Mouse (Mus musculus): ENCODE results near the gene Praf2.

Praf2 gene

DNA sequence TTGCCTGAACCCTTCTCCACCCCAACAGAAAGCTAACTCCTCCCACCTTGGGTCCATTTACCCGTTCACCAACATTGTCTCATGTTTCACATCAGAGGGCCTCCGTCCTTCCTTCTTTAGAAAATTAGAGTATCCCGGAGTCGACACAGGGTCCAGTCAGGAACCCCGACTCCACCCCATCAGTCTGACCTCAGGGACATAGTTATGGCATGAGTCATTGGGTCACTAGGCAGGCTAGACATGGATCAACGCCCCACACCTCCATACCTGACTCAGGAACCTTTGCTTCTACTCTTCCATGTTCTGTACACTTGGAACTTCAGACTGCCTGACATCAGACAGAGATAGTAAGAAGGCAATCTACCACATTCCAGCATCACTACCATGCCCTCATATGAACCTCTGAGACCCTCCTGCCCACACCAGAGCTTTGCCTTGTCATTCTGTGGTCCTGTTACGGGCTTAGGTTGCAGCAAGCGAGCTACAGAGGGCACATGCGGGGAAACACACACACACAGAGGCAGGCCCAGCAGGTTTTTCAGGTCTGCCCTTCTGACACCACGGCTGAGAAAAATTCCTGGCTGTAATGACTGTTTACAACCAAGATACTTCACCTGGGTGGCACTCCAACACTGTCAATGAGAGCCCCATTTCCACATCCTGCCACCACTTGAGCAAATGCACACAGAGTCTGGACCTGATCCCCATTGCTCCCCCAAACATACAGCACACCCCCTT is 12.0 kb downstream of the Praf2 start:
- no peak for DNase-seq

DNA sequence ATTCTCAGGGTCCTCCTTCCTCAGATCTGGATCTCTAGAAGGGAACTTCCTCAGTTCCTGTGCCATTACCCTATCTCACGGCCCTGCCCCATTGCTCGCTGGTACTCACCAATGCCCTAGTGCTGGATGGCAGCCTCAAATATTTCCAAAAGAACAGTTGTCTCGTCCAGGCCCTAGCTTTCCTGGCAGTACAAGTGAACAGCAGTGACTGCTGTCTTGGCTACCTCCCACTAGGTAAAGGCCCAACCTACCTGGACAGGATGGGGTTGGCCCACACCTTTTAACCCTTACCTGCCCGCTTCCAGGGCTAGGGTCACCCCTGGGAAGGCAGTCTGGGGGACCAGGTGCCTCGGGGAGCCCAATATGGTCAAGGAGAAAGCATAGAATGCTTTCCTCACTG is 12.9 kb downstream of the Praf2 start:
- no peak for DNase-seq

DNA sequence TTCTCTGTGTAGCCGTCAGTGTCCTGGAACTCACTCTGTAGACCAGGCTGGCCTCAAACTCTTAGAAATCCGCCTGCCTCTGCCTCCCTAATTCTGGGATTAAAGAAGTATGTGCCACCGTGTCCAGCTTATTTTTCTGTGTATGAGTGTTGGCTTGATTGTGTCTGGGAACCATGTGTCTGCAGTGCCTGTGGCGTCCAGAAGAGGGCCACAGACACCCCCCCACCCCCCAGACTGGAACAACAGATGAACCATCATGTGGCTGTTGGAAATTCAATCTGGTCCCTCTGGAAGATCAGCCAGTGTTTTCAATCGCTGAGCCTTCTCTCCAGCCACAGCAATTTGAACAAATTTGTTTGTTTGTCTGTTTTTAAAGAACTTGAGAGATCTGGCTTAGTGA is 15.2 kb downstream of the Praf2 start:
- DNase-seq: no peak

DNA sequence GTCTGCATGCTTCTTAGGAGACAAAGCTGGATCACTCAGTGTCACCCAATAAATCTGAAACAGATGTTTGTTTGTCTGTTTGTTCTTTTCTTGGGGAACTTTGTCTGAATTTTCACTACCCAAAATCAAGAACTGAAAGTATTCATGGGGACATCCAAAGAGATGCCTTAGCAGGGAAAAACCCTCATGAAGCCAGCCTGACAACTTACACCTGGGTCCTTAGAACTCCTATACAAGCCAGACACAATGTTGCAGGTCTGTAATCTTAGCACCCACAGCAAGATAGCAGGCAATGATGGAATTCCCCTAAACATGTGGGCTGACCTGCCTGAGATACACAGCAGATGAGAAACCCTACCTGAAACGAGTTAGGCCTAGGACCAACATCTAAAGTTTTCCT is 16.7 kb downstream of the Praf2 start:
- no peak for DNase-seq

DNA sequence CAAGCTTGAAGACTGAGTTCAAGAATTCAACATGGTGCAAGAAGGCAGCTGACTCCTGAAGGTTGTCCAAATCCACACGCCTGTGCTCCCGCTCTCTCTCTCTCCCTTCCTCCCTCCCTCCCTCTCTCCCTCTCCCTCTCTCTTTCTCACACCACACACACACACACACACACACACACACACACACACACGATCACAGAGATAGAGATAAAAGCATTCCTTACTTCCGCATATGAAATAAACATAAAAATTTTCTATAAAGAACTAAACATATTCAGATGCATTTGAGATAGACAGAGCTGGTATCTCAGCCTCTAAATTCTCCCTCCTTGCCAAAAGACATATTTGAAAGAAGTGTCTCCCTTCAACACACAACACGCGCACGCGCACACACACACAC is 17.2 kb downstream of the Praf2 start:
- no peak for DNase-seq

DNA sequence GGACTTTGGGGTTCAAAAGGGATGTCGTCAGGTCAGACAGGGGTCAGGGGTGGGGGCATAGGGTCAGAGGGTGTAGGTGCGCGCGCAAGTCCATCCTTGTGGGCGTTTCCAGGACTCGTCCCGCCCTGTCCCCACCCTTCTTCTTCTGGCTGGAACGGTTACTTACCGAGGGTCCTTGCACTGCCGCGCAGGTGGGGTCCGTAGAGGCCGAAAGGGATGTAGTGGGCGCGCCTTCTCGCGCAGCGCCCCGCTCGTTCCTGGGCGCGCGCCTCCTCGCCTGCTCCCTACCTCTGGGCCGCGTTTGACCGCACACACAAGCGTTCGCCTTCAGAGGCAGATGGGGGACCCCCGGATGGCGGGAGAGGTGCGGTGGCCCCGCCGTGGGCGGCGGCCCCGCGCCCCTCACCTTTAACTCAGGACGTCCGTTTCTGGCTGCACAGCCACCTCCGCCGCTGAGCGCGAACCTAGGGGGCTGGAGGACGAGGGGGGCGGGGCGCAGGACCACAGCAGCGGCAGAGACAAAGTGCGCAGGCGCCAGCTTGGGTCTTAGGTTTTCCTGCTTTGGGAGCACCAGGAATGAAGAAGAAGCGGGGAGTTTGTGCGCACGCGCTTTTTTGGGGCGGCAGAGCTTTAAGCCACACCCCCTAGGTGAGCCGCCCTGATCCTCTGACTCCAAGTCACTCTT is 22.3 kb downstream of the Praf2 start, which contains the start of gene Ccdc120:
Gene Ccdc120, minus strand, starts transcription at position 474 of the 685 bp plus-strand sequence.
- peak; percentile 31 for DNase-seq

DNA sequence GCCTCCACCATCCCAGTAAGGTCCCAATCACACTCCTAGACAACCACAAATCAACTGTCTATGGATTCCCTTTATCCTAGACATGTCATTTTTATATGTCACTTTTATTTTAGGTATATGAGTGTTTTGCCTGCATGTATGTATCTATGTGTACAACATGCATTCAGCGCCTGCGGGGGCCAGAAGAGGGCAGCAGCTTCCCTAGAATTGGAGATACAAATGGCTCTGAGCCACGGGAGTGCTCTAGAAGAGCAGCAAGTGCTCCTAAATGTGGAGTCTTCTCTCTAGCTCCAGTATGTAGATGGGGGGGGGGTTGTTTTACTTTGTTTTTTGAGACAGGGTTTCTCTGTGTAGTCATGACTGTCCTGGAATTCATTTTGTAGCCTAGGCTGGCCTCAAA is 25.4 kb downstream of the Praf2 start:
- DNase-seq: peak; percentile 41

DNA sequence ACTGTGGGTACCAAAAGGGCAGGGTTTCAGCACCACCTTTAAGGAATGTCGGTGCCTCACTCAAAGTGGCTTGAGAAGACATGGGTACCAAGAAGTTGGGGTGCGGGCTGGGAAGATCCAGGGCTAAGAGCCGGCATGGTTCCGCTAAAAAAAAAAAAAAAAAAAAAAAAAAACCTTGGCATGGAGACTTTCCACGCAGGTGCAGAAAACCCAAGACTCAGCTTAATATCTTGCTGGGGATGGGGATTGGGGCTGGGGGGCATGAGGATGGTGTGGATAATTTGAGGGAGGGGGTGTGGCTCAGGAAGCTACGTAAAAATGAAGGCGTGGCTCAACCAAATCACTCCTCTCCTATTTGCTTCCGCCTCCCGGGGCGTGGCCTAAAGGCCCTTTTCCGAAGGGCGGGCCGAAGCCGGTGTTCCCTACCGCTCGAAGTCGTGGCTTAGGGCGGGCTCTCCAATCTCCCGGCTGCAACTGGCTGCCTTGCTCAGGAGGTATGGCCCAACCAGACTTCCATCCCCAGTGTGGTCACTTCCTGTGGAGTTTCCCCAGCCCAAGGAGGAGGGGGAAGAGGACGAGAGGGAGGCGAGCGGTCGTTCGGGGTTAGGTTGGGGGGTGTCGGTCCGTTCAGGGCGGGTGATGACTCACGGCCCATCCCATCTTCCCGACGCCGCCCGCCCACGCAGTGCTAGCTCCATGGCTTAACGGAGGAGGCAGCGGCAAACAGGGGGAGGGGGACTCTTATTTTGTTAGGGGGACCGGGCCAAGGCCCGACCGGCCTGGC is 34.1 kb downstream of the Praf2 start, which contains the start of gene Tfe3:
Gene Tfe3, plus strand, starts transcription at position 424 of the 784 bp plus-strand sequence.
- peak; percentile 79 for DNase-seq

DNA sequence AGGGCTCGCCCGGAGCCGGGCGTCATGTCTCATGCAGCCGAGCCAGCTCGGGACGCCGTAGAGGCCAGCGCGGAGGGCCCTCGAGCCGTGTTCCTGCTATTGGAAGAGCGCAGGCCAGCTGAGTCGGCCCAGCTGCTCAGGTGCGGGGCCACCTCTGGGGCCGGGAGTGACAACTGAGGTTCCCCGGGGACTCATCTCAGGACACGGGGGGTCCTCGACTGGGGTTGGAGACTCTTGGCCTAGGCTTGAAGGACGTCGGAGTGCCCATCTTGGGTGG is 34.6 kb downstream of the Praf2 start:
- DNase-seq: no peak

DNA sequence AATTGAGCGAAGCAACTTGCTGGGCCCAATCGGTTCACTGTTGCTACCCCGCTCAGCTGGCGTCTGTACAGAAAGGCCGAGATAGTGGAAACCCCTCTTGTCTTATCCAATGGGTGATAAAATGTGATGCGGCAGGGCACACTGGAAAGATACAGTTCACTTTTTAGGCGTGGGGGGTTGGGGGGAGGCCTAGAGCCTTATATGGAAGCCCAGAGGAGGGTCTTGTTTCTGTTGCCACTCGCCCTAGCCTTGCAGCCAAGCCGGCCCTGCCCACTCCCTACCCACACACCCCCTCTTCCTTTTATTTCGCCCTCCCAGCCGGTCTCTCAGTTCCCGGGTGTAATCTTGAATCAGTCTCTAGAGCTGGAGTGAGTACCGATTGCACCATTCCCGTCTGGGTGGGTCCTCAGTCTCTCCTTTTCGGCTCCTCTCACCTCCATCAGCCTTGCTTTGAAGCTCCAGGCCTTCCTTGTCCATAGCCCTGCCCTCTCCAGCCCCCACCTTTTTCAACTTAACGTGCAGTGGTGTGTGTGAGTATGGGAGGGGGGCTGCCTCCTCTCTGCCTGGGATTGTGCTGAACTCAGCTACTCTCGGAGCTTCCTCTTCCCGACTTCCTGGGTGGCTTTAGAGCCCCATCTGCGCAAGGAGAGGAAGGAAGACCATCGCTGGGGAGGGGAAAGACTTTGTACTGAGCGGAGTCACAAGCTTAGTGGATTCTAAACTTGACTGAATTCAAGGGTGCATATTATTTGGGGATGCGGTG is 35.6 kb downstream of the Praf2 start:
- peak; percentile 10 for DNase-seq

DNA sequence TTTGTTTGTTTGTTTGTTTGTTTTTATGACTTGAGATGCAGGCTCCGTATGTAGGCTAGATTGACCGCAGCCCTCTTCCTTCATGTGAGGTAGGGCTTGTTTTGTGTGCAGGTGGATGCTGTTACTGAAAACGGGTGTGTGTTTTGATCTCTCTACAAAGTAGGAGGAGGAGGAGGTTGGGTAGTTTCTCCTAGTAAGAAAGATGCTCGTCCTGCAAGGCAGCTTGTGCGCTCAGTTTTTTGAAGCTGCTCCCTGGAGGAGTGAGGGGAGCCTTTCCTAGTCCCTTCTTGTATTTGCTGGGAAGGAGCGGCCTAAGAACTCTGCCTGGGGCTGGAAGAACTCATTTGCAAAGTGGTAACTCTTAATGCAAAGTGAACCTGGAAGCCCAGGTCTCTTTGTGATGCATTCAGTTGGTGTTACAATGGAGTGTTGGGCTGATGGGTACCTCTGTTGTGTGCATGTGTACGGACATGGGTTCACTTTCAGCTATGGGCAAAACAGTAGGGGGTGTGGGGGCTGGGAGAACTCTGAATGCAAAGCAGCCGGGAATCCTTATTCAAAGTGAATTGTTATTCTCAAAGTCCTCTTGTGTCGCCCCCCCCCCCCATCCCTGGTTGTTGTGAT is 36.5 kb downstream of the Praf2 start:
- no peak for DNase-seq

DNA sequence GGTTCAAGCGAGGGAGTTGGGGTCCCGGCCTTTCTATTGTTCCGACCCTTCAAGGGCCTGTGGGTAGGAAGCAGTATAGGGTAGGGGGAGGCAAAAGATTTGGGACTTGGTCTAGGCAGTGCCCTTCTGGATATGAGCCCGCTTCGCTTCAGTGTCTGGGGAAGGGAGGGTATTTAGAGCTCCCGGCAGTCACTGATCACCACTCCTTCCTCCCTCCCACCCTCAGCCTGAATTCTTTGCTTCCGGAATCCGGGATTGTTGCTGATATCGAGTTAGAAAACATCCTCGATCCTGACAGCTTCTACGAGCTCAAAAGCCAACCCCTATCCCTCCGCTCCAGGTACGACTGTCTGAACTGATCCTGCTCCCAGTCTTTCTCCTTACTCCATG is 37.0 kb downstream of the Praf2 start:
- DNase-seq: no peak

DNA sequence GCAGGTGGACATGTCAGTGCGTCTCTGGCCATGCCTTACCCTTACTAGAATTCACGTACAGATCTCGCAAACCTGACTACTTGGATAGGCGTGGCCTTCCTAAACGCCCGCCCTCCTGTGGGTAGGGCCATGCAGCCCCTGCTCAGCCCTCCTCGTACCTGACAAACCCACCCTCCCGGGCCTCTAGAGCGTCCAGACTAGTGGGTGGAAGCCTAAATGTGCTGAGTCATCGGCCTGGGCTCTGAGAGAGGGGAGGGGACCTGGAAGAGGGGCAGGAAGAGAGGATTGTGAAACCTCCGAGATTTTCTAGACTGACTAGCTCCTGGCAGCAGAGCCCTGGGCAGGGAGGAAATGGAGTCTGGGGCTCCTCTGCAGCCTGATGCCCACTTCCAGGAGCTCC is 37.5 kb downstream of the Praf2 start:
- no peak for DNase-seq

DNA sequence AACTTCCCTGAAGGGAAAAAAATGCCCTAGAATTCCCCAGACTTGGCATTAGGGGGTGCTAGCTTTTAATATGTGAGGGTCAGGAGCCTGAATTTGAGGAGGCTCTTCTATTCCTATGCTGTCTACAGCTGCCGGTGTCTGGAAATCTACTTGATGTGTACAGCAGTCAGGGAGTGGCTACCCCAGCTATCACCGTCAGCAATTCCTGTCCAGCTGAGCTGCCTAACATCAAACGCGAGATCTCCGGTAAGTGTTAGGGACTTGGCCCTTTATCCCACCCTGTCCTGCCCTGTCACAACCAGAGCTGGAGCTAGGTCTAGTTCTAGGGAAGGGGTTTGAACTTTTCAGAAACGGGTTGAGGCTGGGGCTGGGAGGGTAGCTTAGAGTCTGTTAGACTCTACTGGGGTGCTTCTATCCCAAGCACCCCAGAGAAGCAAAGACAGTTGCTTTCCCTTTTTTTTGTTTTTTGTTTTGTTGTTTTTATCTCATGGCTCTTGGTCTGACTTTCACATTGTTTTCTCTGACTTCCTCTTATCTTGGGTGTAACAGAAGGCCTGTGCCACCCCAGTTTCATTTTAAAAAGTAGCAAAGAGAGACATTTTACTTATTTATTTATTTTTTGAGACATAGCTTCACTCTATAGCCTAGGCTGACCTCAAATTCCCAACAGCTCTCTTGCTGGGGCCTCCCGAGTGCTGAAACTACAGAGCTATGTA is 41.2 kb downstream of the Praf2 start:
- DNase-seq: no peak

DNA sequence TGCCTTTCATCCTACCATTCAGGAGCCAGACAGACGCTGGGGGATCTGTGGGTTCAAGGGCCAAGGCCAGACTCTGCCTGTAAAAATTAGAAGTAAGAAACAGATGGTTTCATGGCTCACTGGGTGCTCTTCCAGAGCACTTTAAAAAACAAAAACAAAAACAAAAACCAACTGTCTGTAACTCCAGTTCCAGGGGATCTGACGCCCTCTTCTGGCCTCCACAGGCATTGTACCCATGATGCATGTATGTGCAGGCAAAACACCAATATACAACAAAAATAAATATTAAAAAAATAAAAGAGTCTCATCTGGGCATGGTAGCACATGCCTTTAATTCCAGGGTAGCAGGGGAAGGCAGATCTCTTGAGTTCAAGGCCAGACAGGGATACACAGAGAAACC is 44.5 kb downstream of the Praf2 start:
- DNase-seq: no peak

DNA sequence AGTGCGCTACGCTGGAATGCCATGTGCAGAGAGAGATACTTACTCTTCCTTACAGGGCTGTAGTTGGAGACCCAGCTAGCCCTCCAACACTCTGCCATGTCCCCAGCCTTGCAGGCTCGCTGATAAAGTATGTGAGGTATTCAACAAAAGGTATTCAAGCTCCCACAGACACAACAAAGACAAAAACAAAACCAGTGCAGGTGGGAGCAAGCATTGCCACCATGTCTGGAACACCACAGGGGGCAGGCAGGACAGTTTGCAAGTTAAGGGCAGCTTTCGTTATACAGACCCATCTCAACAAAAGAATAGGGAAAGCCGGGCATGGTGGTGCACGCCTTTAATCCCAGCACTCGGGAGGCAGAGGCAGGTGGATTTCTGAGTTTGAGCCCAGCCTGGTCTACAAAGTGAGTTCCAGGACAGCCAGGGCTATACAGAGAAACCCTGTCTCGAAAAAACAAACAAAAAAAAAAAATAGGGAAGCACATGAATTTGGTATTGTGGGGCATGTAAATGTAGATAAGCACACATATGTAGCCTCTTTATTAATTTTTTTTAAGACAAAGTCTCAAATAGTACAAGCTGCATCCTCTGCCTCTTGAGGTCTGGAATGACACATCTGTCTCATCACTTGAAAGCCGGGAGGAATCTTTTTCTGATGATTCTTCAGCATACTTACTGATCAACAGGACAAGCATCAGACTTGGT is 47.4 kb downstream of the Praf2 start:
- DNase-seq: no peak

DNA sequence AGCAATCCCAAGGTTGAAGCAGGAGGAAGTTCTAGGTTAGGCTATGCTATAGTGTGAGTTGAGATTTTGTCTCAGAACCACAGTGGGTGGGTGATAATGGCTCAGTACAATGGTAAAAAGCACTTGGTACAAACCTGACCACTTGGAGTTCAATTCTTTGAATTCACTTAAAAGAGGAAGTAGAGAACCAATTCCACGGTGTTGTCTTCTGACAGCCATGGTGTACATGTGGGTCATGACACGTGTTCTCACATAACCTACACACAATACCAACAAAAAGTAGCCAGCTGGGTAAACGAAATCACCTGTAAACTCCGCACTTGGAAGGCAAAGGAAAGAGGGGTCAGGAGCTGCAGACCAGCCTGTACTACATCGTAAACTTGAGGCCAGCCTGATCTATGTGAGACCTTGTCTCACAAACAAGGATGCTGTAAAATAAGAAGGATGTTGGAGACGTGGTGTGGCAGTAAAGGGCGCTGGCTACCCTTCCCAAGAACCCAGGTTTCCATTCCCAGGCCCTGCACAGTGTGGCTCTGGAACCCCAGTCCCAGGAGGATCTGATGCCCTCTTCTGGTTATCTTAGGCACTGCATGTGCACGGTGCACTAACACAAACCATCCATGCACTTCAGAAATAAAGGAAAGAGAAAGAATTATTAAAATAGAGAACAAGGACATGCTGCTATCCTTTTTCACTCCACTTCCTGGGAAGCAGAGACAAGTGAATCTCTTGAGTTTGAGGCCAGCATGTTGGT is 48.3 kb downstream of the Praf2 start:
- peak; percentile 47 for DNase-seq

DNA sequence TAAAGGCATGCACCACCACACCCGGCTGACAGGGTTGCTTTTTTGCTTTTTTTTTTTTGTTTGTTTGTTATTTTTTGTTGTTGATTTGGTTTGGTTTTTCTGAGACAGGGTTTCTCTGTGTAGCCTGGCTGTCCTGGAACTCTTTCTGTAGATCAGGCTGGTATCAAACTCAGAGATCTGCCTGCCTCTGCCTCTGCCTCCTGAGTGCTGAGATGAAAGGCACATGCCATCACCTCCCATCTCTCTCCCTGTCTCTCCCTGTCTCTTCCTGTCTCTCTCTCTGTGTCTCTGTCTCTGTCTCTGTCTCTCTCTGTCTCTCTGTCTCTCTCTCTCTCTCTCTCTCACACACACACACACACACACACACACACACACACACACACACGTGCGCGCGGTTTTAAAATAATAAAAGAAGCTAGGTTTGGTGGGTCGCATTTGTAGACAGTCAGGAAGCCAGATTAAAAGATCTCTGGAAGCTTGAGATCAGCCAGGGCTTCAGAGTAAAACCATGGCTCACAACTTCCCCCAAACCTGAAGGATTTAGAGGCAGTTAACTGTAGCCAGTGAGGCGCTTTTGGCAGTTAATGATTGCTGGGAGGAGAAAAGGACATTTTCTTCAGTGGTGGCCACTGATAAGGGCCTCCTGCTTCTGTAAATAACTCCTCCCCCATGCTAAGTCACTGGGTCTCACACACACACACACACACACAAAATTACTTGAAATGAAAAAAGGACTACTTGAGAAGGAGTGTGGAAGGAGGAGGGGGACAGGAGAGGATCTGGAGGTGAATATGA is 50.4 kb downstream of the Praf2 start:
- DNase-seq: no peak

DNA sequence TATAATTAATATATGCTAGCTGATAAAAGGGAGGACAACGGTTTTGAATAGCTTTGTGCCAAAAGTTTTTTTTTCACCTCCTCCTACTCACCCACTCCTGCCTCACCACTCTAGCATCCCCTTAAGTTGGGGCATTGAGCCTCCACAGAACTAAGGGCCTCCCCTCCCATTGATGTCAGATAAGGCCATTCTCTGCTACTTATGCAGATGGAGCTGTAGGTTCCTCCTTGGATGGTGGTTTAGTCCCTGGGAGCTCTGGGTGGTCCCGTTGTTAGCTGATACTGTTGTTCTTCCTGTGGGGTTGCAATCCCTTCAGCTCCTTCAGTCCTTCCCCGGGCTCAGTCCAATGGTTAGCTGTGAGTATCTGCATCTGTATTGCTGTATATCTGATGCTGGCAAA is 51.1 kb downstream of the Praf2 start:
- no peak for DNase-seq
